Mouse (Mus musculus) lung, embryonic 14.5 days (tissue): Measurements from ENCODE around the gene Pfn1. TPM values are rescaled to one million over a fixed set of nuclear protein-coding genes. Genes with fewer than 3 reads are reported as not detected.

Experiments
- ATAC-seq: fragments of 200-750 bp; cut with Nextera tagmentation; 2 replicates; pipeline ENCODE4 v1.8.0; 2017; ENCODE audit warnings: mild to moderate bottlenecking, moderate TSS enrichment, moderate library complexity; ENCODE audit not compliant: insufficient read depth
- DNase-seq: peaks from one replicate; pipeline ENCODE4 v3.0.0-alpha.2; 2015
- H3K27ac ChIP-seq: fragments of 300-500 bp; sonication (generic); 2 replicates; pipeline ENCODE4 v1.5.1; 2014; ENCODE audit warnings: low read depth, mild to moderate bottlenecking, moderate library complexity
- H3K27me3 ChIP-seq: fragments of 300-500 bp; sonication (generic); 2 replicates; pipeline ENCODE4 v1.6.1; 2014; ENCODE audit warnings: low read length, control low read depth; ENCODE audit not compliant: insufficient read depth
- H3K36me3 ChIP-seq: fragments of 300-500 bp; sonication (generic); 2 replicates; pipeline ENCODE4 v1.6.1; 2014; ENCODE audit warnings: control low read depth; ENCODE audit not compliant: insufficient read depth
- H3K4me1 ChIP-seq: fragments of 300-500 bp; sonication (generic); 2 replicates; pipeline ENCODE4 v1.6.1; 2014; ENCODE audit warnings: antibody characterized with exemption, control low read depth; ENCODE audit not compliant: insufficient read depth
- H3K4me2 ChIP-seq: fragments of 300-500 bp; sonication (generic); 2 replicates; pipeline ENCODE4 v1.6.1; 2014; ENCODE audit warnings: mild to moderate bottlenecking
- H3K4me3 ChIP-seq: fragments of 300-500 bp; sonication (generic); 2 replicates; pipeline ENCODE4 v1.5.1; 2014; ENCODE audit warnings: low read depth, low read length
- H3K9ac ChIP-seq: fragments of 300-500 bp; sonication (generic); 2 replicates; pipeline ENCODE4 v1.6.1; 2014
- H3K9me3 ChIP-seq: fragments of 300-500 bp; sonication (generic); 2 replicates; pipeline ENCODE4 v1.6.1; 2016; ENCODE audit warnings: low read depth, low read length, control low read depth
- CTCF ChIP-seq: IDR thresholded peaks from 2 replicates; pipeline ENCODE4 v1.5.1; 2016; ENCODE audit warnings: antibody characterized with exemption, low read depth
- WGBS: fragments of 180-500 bp; shearing (Covaris S2); extraction: QIAGEN DNeasy Blood & Tissue Kit; methylation state at CpG from one replicate; pipeline ENCODE4 v1.1.7; 2014; 5-methylcytosine and 5-hydroxymethylcytosine counted together
- polyA plus RNA-seq: library from polyadenylated mRNA; unstranded; fragments of >200 nt; fragmentation: Nextera tagmentation; extraction: Ambion mirVana; gene quantifications from 2 replicates; pipeline ENCODE4 v1.2.1, GENCODE M21; 2014

Gene Pfn1
- polyA plus RNA-seq, 1 experiment from 2014 or later = 2,138 TPM

GRCm38 (mm10) chr11:70619101-70619500, 35.3 kb downstream of the Pfn1 start, which contains the start of gene Chrne:
Chrne (minus strand) TSS chr11:70619216.
- H3K4me1 ChIP-seq = peaks cover 10% of the 10 kb centered on the region; the same call in 1 of the 2 replicates
- H3K4me3 ChIP-seq = no peak within 1 kb of the TSS
- no peaks in the 10 kb centered on the region for H3K36me3 ChIP-seq
- no peak for DNase-seq
- 37% methylated on average over 1 of the region's 1 CpGs for WGBS
- H3K27me3 ChIP-seq = no peaks in the 10 kb centered on the region
- no peak within 1 kb of the TSS for H3K27ac ChIP-seq
- H3K9me3 ChIP-seq = no peaks in the 10 kb centered on the region
- ATAC-seq = no peak
- H3K9ac ChIP-seq = no peak within 1 kb of the TSS
- no peak within 1 kb of the TSS for H3K4me2 ChIP-seq
- no peak for TF ChIP-seq CTCF

GRCm38 (mm10) chr11:70615516-70616093, 38.8 kb downstream of the Pfn1 start, which contains the start of gene 4930544D05Rik:
4930544D05Rik (plus strand) TSS chr11:70615848.
- no peak for TF ChIP-seq CTCF
- peak within 1 kb of the TSS; percentile 40 for H3K4me3 ChIP-seq
- peaks cover 10% of the 10 kb centered on the region; the same call in 1 of the 2 replicates for H3K4me1 ChIP-seq
- ATAC-seq (no peak), DNase-seq (no peak)
- H3K27ac ChIP-seq = peak within 1 kb of the TSS; percentile 46; the same call in 1 of the 2 replicates
- no peaks in the 10 kb centered on the region for H3K27me3 ChIP-seq
- H3K9me3 ChIP-seq = no peaks in the 10 kb centered on the region
- peak within 1 kb of the TSS; percentile 55 for H3K9ac ChIP-seq
- 14% methylated on average over 21 of the region's 21 CpGs for WGBS
- H3K36me3 ChIP-seq = peaks cover 29% of the 10 kb centered on the region; the same call in 1 of the 2 replicates
- H3K4me2 ChIP-seq = peak within 1 kb of the TSS; percentile 76

- Histone ChIP-seq H3K27me3 (no peaks in the 10 kb centered on the region), H3K27ac (peak overlapping the region; percentile 46; the same call in 1 of the 2 replicates)
- 3% methylated on average over 17 of the region's 17 CpGs for WGBS
These were observed 39.4 kb downstream of the Pfn1 start for GRCm38 (mm10) chr11:70615074-70615473.

GRCm38 (mm10) chr11:70612505-70612904, 41.9 kb downstream of the Pfn1 start:
- H3K4me1 ChIP-seq = peaks cover 10% of the 10 kb centered on the region; the same call in 1 of the 2 replicates
- DNase-seq (no peak), ATAC-seq (no peak)
- no peaks in the 10 kb centered on the region for H3K27me3 ChIP-seq
- H3K9me3 ChIP-seq = no peaks in the 10 kb centered on the region
- no peak overlapping the region for H3K4me3 ChIP-seq
- peaks cover 58% of the 10 kb centered on the region for H3K36me3 ChIP-seq
- H3K9ac ChIP-seq = no peak overlapping the region
- H3K4me2 ChIP-seq = no peak overlapping the region
- H3K27ac ChIP-seq = no peak overlapping the region
- TF ChIP-seq CTCF = peak; percentile 40; the same call in 1 of the 2 replicates
- WGBS = 70% methylated on average over 7 of the region's 7 CpGs

More at GRCm38 (mm10) chr11:70615074-70615473, 39.4 kb downstream of the Pfn1 start:
- peak overlapping the region; percentile 76 for H3K4me2 ChIP-seq
- peaks cover 33% of the 10 kb centered on the region for H3K36me3 ChIP-seq
- DNase-seq (peak; percentile 82), ATAC-seq (peak; percentile 91)
- peak; percentile 42 for TF ChIP-seq CTCF
- H3K4me1 ChIP-seq = peaks cover 10% of the 10 kb centered on the region; the same call in 1 of the 2 replicates
- peak overlapping the region; percentile 40 for H3K4me3 ChIP-seq
- no peaks in the 10 kb centered on the region for H3K9me3 ChIP-seq
- H3K9ac ChIP-seq = peak overlapping the region; percentile 55

- DNase-seq (no peak), ATAC-seq (no peak)
- H3K27ac ChIP-seq = no peak overlapping the region
- no peak overlapping the region for H3K9ac ChIP-seq
- no peaks in the 10 kb centered on the region for H3K27me3 ChIP-seq
- H3K4me2 ChIP-seq = no peak overlapping the region
- no peaks in the 10 kb centered on the region for H3K9me3 ChIP-seq
- TF ChIP-seq CTCF = peak; percentile 26
- H3K4me3 ChIP-seq = no peak overlapping the region
- WGBS = 77% methylated on average over 4 of the region's 4 CpGs
- peaks cover 10% of the 10 kb centered on the region; the same call in 1 of the 2 replicates for H3K4me1 ChIP-seq
- H3K36me3 ChIP-seq = peaks cover 76% of the 10 kb centered on the region
These were observed 43.7 kb downstream of the Pfn1 start for GRCm38 (mm10) chr11:70610752-70611151.

GRCm38 (mm10) chr11:70608381-70609066, 45.9 kb downstream of the Pfn1 start:
- WGBS = 85% methylated on average over 26 of the region's 26 CpGs
- H3K36me3 ChIP-seq = peaks cover 92% of the 10 kb centered on the region
- H3K27ac ChIP-seq = no peak overlapping the region
- H3K27me3 ChIP-seq = no peaks in the 10 kb centered on the region
- DNase-seq (no peak), ATAC-seq (no peak; the same call in 1 of the 2 replicates)
- H3K4me2 ChIP-seq = no peak overlapping the region
- H3K4me3 ChIP-seq = no peak overlapping the region
- no peak overlapping the region for H3K9ac ChIP-seq
- TF ChIP-seq CTCF = peak; percentile 49
- H3K9me3 ChIP-seq = no peaks in the 10 kb centered on the region
- H3K4me1 ChIP-seq = no peaks in the 10 kb centered on the region

GRCm38 (mm10) chr11:70607611-70608010, 46.8 kb downstream of the Pfn1 start:
- Histone ChIP-seq H3K27ac (no peak overlapping the region), H3K27me3 (no peaks in the 10 kb centered on the region), H3K4me3 (no peak overlapping the region), H3K9ac (no peak overlapping the region), H3K36me3 (peaks cover 86% of the 10 kb centered on the region), H3K4me1 (no peaks in the 10 kb centered on the region), H3K4me2 (no peak overlapping the region), H3K9me3 (no peaks in the 10 kb centered on the region)
- 80% methylated on average over 9 of the region's 9 CpGs for WGBS
- ATAC-seq (no peak), DNase-seq (no peak)
- TF ChIP-seq CTCF = no peak
